Mouse (Mus musculus) gonadal fat pad, adult 2 months (tissue): ENCODE measurements around the gene Kri1. TPM values are rescaled to one million over a fixed set of nuclear protein-coding genes. Genes with fewer than 3 reads are reported as not detected.
A peak's percentile ranks its signal among the peaks of the same experiment; 100 is the strongest.
"Not testable (repeated sequence)": the region's sequence is repeated elsewhere in the genome, so short reads cannot be mapped to it uniquely, and the experiment has no call there.

Experiments
- DNase-seq: peaks from one replicate; pipeline ENCODE4 v3.0.0-alpha.2; 2012; ENCODE audit warnings: low read depth
- polyA plus RNA-seq: library from polyadenylated mRNA; depleted of rRNA; stranded (reverse); fragments of >200 nt; gene quantifications from 2 replicates; pipeline ENCODE4 v1.2.3, GENCODE M21; 2012

Kri1 gene
- polyA plus RNA-seq, 1 experiment = 20.5 TPM

GRCm38 (mm10) chr9:21315421-21315820 lies 27.7 kb upstream of the Kri1 start:
- no peak for DNase-seq

- DNase-seq = no peak
Measured at GRCm38 (mm10) chr9:21314367-21315140, 26.8 kb upstream of the Kri1 start.

- DNase-seq = no peak
Measured at GRCm38 (mm10) chr9:21313394-21313793, 25.6 kb upstream of the Kri1 start.

- DNase-seq = no peak
Measured at GRCm38 (mm10) chr9:21312134-21312533, 24.4 kb upstream of the Kri1 start, which contains the start of gene Ap1m2. TSS of gene Ap1m2 (minus strand) at chr9:21312337.

GRCm38 (mm10) chr9:21311695-21312094 lies 23.9 kb upstream of the Kri1 start:
- no peak for DNase-seq

GRCm38 (mm10) chr9:21309150-21309741 lies 21.5 kb upstream of the Kri1 start:
- DNase-seq = no peak

GRCm38 (mm10) chr9:21305065-21305464 lies 17.3 kb upstream of the Kri1 start:
- no peak for DNase-seq

- no peak for DNase-seq
Measured at GRCm38 (mm10) chr9:21299014-21299413, 11.2 kb upstream of the Kri1 start.

GRCm38 (mm10) chr9:21292271-21292670 lies 4.5 kb upstream of the Kri1 start:
- no peak for DNase-seq

- DNase-seq = not testable (repeated sequence)
Measured at GRCm38 (mm10) chr9:21291868-21292267, 4.1 kb upstream of the Kri1 start.

GRCm38 (mm10) chr9:21291022-21291787 lies 3.4 kb upstream of the Kri1 start, which contains the start of gene Cdkn2d:
TSS of gene Cdkn2d (minus strand) at chr9:21291407.
- DNase-seq = peak; percentile 97

- no peak for DNase-seq
Measured at GRCm38 (mm10) chr9:21290589-21290988, 2.8 kb upstream of the Kri1 start.

GRCm38 (mm10) chr9:21289337-21289671 lies 1.5 kb upstream of the Kri1 start:
- no peak for DNase-seq

GRCm38 (mm10) chr9:21288404-21289336 lies 901 bp upstream of the Kri1 start:
- DNase-seq = no peak

GRCm38 (mm10) chr9:21286753-21287152 lies 1.0 kb downstream of the Kri1 start:
- DNase-seq = no peak

- DNase-seq = no peak
Measured at GRCm38 (mm10) chr9:21283994-21284393, 3.8 kb downstream of the Kri1 start.

GRCm38 (mm10) chr9:21283591-21283990 lies 4.2 kb downstream of the Kri1 start:
- no peak for DNase-seq

- no peak for DNase-seq
Measured at GRCm38 (mm10) chr9:21277776-21278175, 10.0 kb downstream of the Kri1 start.

- DNase-seq = no peak
Measured at GRCm38 (mm10) chr9:21276307-21276706, 11.5 kb downstream of the Kri1 start.

- no peak for DNase-seq
Measured at GRCm38 (mm10) chr9:21275727-21276126, 12.0 kb downstream of the Kri1 start.

GRCm38 (mm10) chr9:21275013-21275710 lies 12.6 kb downstream of the Kri1 start:
- no peak for DNase-seq
